Mouse (Mus musculus) granulocyte monocyte progenitor cell, adult 5-6 weeks (primary cell): ENCODE results near the gene Npas2. TPM values are rescaled to one million over a fixed set of nuclear protein-coding genes. Genes with fewer than 3 reads are reported as not detected.

ENCODE experiments used
- ATAC-seq: replicated peaks from 2 replicates; pipeline ENCODE4 v1.8.0; 2016; ENCODE audit warnings: mild to moderate bottlenecking, moderate TSS enrichment, inconsistent platforms; ENCODE audit not compliant: poor library complexity, severe bottlenecking
- total RNA-seq, 2 experiments: library from RNA; stranded (forward) in 1 of 2; stranded (reverse) in 1 of 2; fragments of 200-712, 200-1000 nt in 1 of 2; fragments of >200 nt in 1 of 2; fragmentation: Nextera tagmentation in 1 of 2; gene quantifications; 2 replicates each; pipeline ENCODE4 v1.2.3; 2014 to 2017

Gene Npas2
- total RNA-seq, 2 experiments from 2014 or later = not detected

DNA sequence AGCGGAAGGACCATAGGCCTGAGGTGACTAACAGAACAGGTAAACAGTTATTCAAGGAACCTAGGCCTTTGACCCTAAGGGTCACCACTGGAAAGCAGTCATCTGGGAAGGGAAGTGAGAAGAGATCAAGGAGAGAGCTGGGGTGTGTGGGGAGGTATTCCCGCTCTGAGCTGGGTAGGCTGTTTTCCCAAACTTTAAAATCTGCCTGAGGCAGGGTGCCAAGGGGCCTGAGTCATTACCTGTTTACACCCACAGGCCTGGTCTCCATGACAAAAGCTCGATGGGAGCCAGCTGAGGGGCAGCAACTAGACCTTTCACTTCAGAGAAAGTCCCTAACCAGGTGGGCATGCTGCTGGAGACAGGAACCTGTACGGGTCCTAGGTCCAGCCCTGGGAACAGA is 205.7 kb downstream of the Npas2 start:
- ATAC-seq = no peak

DNA sequence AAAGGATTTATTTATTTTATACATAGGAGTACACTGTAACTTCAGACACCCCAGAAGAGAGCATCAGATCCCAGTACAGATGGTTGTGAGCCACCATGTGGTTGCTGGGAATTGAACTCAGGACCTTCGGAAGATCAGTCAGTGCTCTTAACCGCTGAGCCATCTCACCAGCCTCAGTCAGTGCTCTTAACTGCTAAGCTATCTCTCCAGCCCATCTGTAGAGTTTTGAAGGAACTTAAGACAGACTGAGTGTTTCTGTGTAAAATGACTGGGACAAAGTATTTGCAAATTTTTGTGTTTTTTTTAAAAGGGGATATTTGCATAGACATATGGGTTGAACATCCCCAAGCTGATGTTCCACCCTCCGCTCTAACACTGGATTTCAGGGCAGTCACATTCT is 206.6 kb downstream of the Npas2 start:
- ATAC-seq = no peak

GRCm38 (mm10) chr1:39407108-39407507 is 213.6 kb downstream of the Npas2 start:
- no peak for ATAC-seq

- ATAC-seq = no peak; the same call in 1 of the 2 replicates
These were observed 214.6 kb downstream of the Npas2 start for GRCm38 (mm10) chr1:39408123-39408522.

DNA sequence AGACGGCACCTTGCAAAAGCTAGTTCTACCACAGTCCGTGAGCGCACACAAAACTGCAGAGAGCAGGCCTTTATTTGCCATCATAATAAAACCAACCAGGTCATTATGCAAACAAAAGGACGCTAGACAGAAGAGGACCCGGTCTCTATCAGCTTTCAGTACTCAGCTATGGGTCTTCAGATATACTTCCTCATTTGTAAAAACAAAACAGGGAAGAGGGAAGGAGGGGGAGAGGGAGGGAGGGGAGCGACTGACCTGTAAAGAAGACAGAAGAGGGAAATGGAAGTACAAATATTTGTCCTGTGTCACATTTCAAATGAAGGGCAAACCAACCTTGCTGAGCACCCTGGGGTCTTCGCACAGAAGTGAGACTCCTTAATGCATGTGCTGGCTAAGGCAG is 215.1 kb downstream of the Npas2 start:
- peak; percentile 93 for ATAC-seq

DNA sequence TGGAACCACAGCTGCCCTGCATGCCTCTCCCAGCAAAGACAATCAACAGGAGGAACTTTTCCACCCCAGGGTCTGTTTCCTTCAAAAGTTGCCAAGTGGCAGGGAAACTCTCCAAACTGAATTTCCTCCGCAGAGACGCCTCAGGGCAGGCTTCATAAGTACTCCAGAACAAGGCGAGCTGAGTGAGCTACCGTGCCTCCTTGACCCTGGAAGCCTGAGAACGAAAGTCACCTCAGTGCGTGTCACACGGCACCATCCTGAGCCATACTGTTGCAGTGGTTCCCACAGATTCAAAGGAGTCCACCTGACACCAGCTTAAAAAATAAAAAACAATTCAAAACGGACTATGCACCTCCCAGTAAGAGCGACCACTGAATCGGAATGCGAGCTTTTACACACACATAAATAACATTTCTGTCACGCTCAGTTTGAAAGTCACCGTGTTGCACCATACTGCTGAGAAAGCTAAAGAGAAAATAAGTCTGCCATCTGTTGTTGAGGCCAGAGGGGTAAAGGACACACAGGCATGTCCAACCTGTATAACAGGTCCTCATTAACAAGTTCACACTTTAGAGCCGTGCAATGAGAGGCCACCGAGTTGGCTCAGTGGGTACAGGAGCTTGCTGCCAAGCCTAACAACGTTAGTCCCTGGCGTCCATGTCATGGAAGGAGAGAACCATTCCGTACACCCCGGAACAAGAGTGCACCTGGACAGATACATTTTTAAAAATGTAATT is 216.7 kb downstream of the Npas2 start:
- no peak for ATAC-seq

Other genes starting within 250 kb of the Npas2 start
- gene Pdcl3, start 208.1 kb upstream of the Npas2 start, total RNA-seq (2014; fragmentation: Nextera tagmentation) = 71.6 and 80.5 TPM in 2 replicates
- gene Pdcl3, start 208.1 kb upstream of the Npas2 start, total RNA-seq (2017) = 44.2 and 73.6 TPM in 2 replicates
- gene Rpl31, start 174.1 kb downstream of the Npas2 start, total RNA-seq (2014; fragmentation: Nextera tagmentation) = 2,377 and 2,618 TPM in 2 replicates
- gene Rpl31, start 174.1 kb downstream of the Npas2 start, total RNA-seq (2017) = 283 and 432 TPM in 2 replicates